Mouse (Mus musculus) ES-Bruce4 (cell line): ENCODE results near the gene BC025920.

Source experiments
- EP300 ChIP-seq: IDR thresholded peaks from 2 replicates; pipeline ENCODE4 v1.6.1; 2011; ENCODE audit warnings: low read depth, low read length; ENCODE audit not compliant: insufficient read depth
- POLR2A ChIP-seq: IDR thresholded peaks from one replicate; pipeline ENCODE4 v1.8.1; 2011; ENCODE audit warnings: low read length; ENCODE audit not compliant: insufficient read depth

GRCm38 (mm10) chr10:81605666-81605973 lies 450 bp upstream of the BC025920 start:
- TF ChIP-seq EP300 (no peak), POLR2A (no peak)
